Mouse (Mus musculus) heart, adult 9 months (tissue): ENCODE measurements around the gene Ephb2.

Experiments
- DNase-seq, 2 experiments: peaks; one replicate each; pipeline ENCODE4 v3.0.0; 2022; ENCODE audit warnings: low spot score in 2 of 2

Ephb2 gene

GRCm38 (mm10) chr4:136732536-136733121 is 103.2 kb downstream of the Ephb2 start:
- DNase-seq = no peak

- peak; percentile 30 to 37 for DNase-seq
These were observed 104.0 kb downstream of the Ephb2 start for GRCm38 (mm10) chr4:136731761-136732160.

- no peak for DNase-seq
These were observed 104.7 kb downstream of the Ephb2 start for GRCm38 (mm10) chr4:136731008-136731609.

GRCm38 (mm10) chr4:136730501-136730900 is 105.3 kb downstream of the Ephb2 start:
- peak in 1 of 2 experiments; percentile 21 for DNase-seq

- no peak for DNase-seq
These were observed 106.2 kb downstream of the Ephb2 start for GRCm38 (mm10) chr4:136729574-136729973.

- DNase-seq = no peak
These were observed 108.8 kb downstream of the Ephb2 start for GRCm38 (mm10) chr4:136726941-136727340.

- DNase-seq = no peak
These were observed 111.1 kb downstream of the Ephb2 start for GRCm38 (mm10) chr4:136724731-136725130.

GRCm38 (mm10) chr4:136722361-136723082 is 113.3 kb downstream of the Ephb2 start:
- no peak for DNase-seq

- no peak for DNase-seq
These were observed 113.9 kb downstream of the Ephb2 start for GRCm38 (mm10) chr4:136721937-136722336.

GRCm38 (mm10) chr4:136720025-136720424 is 115.8 kb downstream of the Ephb2 start:
- DNase-seq = no peak

- DNase-seq = no peak
These were observed 117.4 kb downstream of the Ephb2 start for GRCm38 (mm10) chr4:136718193-136718986.

- DNase-seq = no peak
These were observed 119.2 kb downstream of the Ephb2 start for GRCm38 (mm10) chr4:136716561-136716972.

GRCm38 (mm10) chr4:136714530-136714929 is 121.3 kb downstream of the Ephb2 start:
- no peak for DNase-seq

GRCm38 (mm10) chr4:136713889-136714288 is 121.9 kb downstream of the Ephb2 start:
- no peak for DNase-seq

- DNase-seq = no peak
These were observed 122.4 kb downstream of the Ephb2 start for GRCm38 (mm10) chr4:136713431-136713830.

GRCm38 (mm10) chr4:136711985-136712768 is 123.6 kb downstream of the Ephb2 start:
- DNase-seq = no peak

- no peak for DNase-seq
These were observed 125.4 kb downstream of the Ephb2 start for GRCm38 (mm10) chr4:136710345-136710744.

GRCm38 (mm10) chr4:136708956-136709355 is 126.8 kb downstream of the Ephb2 start:
- DNase-seq = no peak

- DNase-seq = no peak
These were observed 129.1 kb downstream of the Ephb2 start for GRCm38 (mm10) chr4:136706696-136707095.

- DNase-seq = no peak
These were observed 130.7 kb downstream of the Ephb2 start for GRCm38 (mm10) chr4:136705091-136705490.

- DNase-seq = no peak
These were observed 131.2 kb downstream of the Ephb2 start for GRCm38 (mm10) chr4:136704551-136704950.
